Mouse (Mus musculus) CH12.LX (cell line): ENCODE measurements at regions not wholly inside any gene's neighbourhood (a gene's known extent, or its start where the extent isn't known, plus 50 kb on each side); places are given as distances from the start of the nearest gene placed in this dataset.

Experiments
- DNase-seq: peaks from one replicate; pipeline ENCODE4 v3.0.0-alpha.2; 2013; ENCODE audit errors: extremely low read depth
- H3K27ac ChIP-seq: 2 replicates; pipeline ENCODE4 v1.5.1; 2012; ENCODE audit warnings: low read depth, mild to moderate bottlenecking, control low read depth, moderate library complexity; ENCODE audit not compliant: insufficient read depth
- H3K27me3 ChIP-seq: replicated peaks from 2 replicates; pipeline ENCODE3; 2012; ENCODE audit warnings: inconsistent platforms
- H3K36me3 ChIP-seq, 2 experiments: replicated peaks in 1 of 2; 2 replicates each; pipeline versions ENCODE3 to v1.6.1; 2012; ENCODE audit warnings: inconsistent platforms in 1 of 2, low read length in 1 of 2, mild to moderate bottlenecking in 1 of 2, mixed read lengths in 1 of 2, moderate library complexity in 1 of 2; ENCODE audit not compliant: control insufficient read depth in 1 of 2, insufficient read depth in 1 of 2
- H3K4me1 ChIP-seq, 2 experiments: 2 replicates each; pipeline ENCODE4 v1.6.1; 2012; ENCODE audit warnings: inconsistent platforms in 1 of 2, moderate library complexity in 1 of 2; ENCODE audit not compliant: insufficient read depth in 2 of 2, control insufficient read depth in 1 of 2
- H3K4me2 ChIP-seq: 2 replicates; pipeline ENCODE4 v1.6.1; 2012; ENCODE audit warnings: low read depth, mild to moderate bottlenecking, control low read depth; ENCODE audit not compliant: poor library complexity, insufficient read depth, severe bottlenecking
- H3K4me3 ChIP-seq, 3 experiments: fragments of 150-350 bp in 1 of 3; sonication (generic) in 1 of 3; replicated peaks in 1 of 3; 2 replicates each; pipeline versions ENCODE3 to v1.5.1; 2011 to 2012; ENCODE audit warnings: low read depth in 2 of 3, low read length in 2 of 3, mild to moderate bottlenecking in 2 of 3, moderate library complexity in 2 of 3, control low read depth in 1 of 3, improper control_type of control experiment in 1 of 3, inconsistent platforms in 1 of 3, mixed read lengths in 1 of 3; ENCODE audit not compliant: poor library complexity in 1 of 3
- H3K79me2 ChIP-seq: replicated peaks from 2 replicates; pipeline ENCODE4 v1.6.1; 2012; ENCODE audit warnings: mild to moderate bottlenecking, moderate library complexity; ENCODE audit not compliant: control insufficient read depth, poor library complexity, insufficient read depth, severe bottlenecking; ENCODE audit errors: extremely low read depth
- H3K9ac ChIP-seq: 2 replicates; pipeline ENCODE4 v1.6.1; 2012; ENCODE audit warnings: low read depth, mild to moderate bottlenecking, control low read depth, moderate library complexity; ENCODE audit not compliant: insufficient read depth
- H3K9me3 ChIP-seq: replicated peaks from 2 replicates; pipeline ENCODE3; 2012; ENCODE audit warnings: low read length, inconsistent platforms, mixed read lengths
- CHD2 ChIP-seq: IDR thresholded peaks from 2 replicates; pipeline ENCODE4 v1.6.1; 2011; ENCODE audit warnings: low read length, improper control_type of control experiment
- ETS1 ChIP-seq: conservative IDR thresholded peaks from 2 replicates; pipeline ENCODE4 v1.6.1; 2012; ENCODE audit warnings: low read depth, mild to moderate bottlenecking, inconsistent platforms, low read length, improper control_type of control experiment, moderate library complexity
- JUN ChIP-seq: IDR thresholded peaks from 2 replicates; pipeline ENCODE4 v1.6.1; 2011; ENCODE audit warnings: low read depth, mild to moderate bottlenecking, low read length, improper control_type of control experiment, moderate library complexity; ENCODE audit not compliant: insufficient read depth
- KAT2A ChIP-seq: IDR thresholded peaks from 2 replicates; pipeline ENCODE4 v1.6.1; 2012; ENCODE audit warnings: low read length, improper control_type of control experiment, inconsistent platforms; ENCODE audit not compliant: insufficient replicate concordance
- MAFK ChIP-seq: IDR thresholded peaks from 2 replicates; pipeline ENCODE4 v1.6.1; 2011; ENCODE audit warnings: low read length, improper control_type of control experiment; ENCODE audit not compliant: insufficient replicate concordance
- MAX ChIP-seq: IDR thresholded peaks from 2 replicates; pipeline ENCODE4 v1.6.1; 2011; ENCODE audit warnings: low read length, improper control_type of control experiment
- MEF2A ChIP-seq: IDR thresholded peaks from 2 replicates; pipeline ENCODE4 v1.6.1; 2014; ENCODE audit warnings: low read depth, mild to moderate bottlenecking, inconsistent platforms, low read length, improper control_type of control experiment, borderline replicate concordance
- MYC ChIP-seq: IDR thresholded peaks from 2 replicates; pipeline ENCODE4 v1.6.1; 2011; ENCODE audit warnings: low read depth, mild to moderate bottlenecking, improper control_type of control experiment, low read length
- NELFE ChIP-seq: IDR thresholded peaks from 2 replicates; pipeline ENCODE4 v1.6.1; 2011; ENCODE audit warnings: low read depth, low read length, improper control_type of control experiment
- NRF1 ChIP-seq: IDR thresholded peaks from 2 replicates; pipeline ENCODE4 v1.6.1; 2014; ENCODE audit warnings: low read depth, mild to moderate bottlenecking, inconsistent platforms, low read length, improper control_type of control experiment, moderate library complexity
- PAX5 ChIP-seq: IDR thresholded peaks from 2 replicates; pipeline ENCODE4 v1.6.1; 2012; ENCODE audit warnings: low read length, inconsistent platforms, mixed read lengths
- RCOR1 ChIP-seq: conservative IDR thresholded peaks from 2 replicates; pipeline ENCODE4 v1.6.1; 2012; ENCODE audit warnings: low read depth, mild to moderate bottlenecking, inconsistent platforms, low read length, improper control_type of control experiment
- SIN3A ChIP-seq: IDR thresholded peaks from 2 replicates; pipeline ENCODE4 v1.6.1; 2012; ENCODE audit warnings: low read length, improper control_type of control experiment, inconsistent platforms
- TBP ChIP-seq: conservative IDR thresholded peaks from 2 replicates; pipeline ENCODE4 v1.6.1; 2011; ENCODE audit warnings: low read depth, low read length, improper control_type of control experiment
- USF1 ChIP-seq: IDR thresholded peaks from 2 replicates; pipeline ENCODE4 v1.6.1; 2014; ENCODE audit warnings: low read depth, mild to moderate bottlenecking, inconsistent platforms, low read length, improper control_type of control experiment
- USF2 ChIP-seq: conservative IDR thresholded peaks from 2 replicates; pipeline ENCODE4 v1.6.1; 2011; ENCODE audit warnings: low read depth, low read length, improper control_type of control experiment
- ZMIZ1 ChIP-seq: IDR thresholded peaks from 2 replicates; pipeline ENCODE4 v1.6.1; 2012; ENCODE audit warnings: low read depth, mild to moderate bottlenecking, inconsistent platforms, low read length, improper control_type of control experiment
- dilution Hi-C: fragments of 300-500 bp; cut with MboI; formaldehyde crosslinking; loops from 2 replicates; pipeline ENCODE4 v1.14.3; 2020; ENCODE audit warnings: low sequenced_read_pairs; ENCODE audit not compliant: extremely low pct_unique_long_range_greater_than_20kb, extremely low pct_ligation_motif_present
- in situ Hi-C: fragments of 300-500 bp; cut with MboI; formaldehyde crosslinking; loops from 3 replicates; pipeline ENCODE4 v1.14.3; 2019; ENCODE audit warnings: low sequenced_read_pairs, low pct_ligation_motif_present, low pct_unique_long_range_greater_than_20kb, mixed read lengths

- no peak overlapping the region for H3K4me3 ChIP-seq
- no peaks in the 10 kb centered on the region for H3K36me3 ChIP-seq
- TF ChIP-seq JUN (no peak), SIN3A (no peak), MAX (no peak), RCOR1 (no peak), NELFE (no peak), MYC (no peak), NRF1 (no peak)
- TF ChIP-seq, all 38 proteins: peak for 0
- no peak overlapping the region for H3K4me2 ChIP-seq
- H3K27me3 ChIP-seq = peaks cover 8% of the 10 kb centered on the region
- in situ Hi-C loops (no loop called here), dilution Hi-C loops (no loop called here)
- no peak for DNase-seq
- H3K4me1 ChIP-seq = peaks cover 4 to 33% of the 10 kb centered on the region in 2 experiments; a peak in 2 of 4 replicates
- H3K27ac ChIP-seq = no peak overlapping the region
- H3K79me2 ChIP-seq = no peaks in the 10 kb centered on the region
- no peak overlapping the region for H3K9ac ChIP-seq
- H3K9me3 ChIP-seq = no peaks in the 10 kb centered on the region
Observed at GRCm38 (mm10) chr9:122673777-122674176, 73.4 kb upstream of the Topaz1 start.

DNA sequence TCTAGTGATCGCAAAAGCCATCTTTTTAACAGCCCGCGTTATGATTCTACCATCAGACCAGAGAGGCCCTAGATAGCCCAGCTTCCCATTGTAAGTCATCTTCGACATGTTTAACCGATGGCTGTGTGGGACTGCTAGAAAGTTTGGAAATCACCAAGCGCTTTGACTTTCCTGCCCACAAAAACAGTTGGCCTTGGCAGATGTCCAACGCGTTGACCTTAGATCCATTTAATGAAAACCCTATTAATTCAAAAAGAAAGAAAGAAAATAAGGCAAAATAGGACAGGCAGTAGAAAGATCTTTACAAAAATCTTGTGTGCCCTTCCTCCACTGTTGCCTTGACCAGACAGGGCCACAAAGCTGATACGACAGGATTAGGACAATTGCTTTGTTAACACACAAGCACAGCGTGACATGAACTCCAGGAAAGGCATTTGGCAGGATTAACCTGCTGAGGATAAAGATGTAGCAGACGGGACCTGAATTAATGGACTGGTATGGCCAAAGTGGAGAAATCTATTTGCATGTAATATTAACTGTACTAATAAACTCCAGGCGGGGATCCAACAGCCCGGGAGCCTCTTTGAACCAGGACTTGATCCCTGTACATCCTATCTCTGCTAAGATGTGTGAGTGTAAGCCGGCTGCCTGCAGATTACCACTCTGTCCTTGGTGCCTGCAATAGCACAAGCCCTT, 69.0 kb upstream of the Topaz1 start:
- in situ Hi-C loops (loop anchor here (25.0 kb wide), 1 partner anchor 216 kb away; no protein-coding TSS in a partner anchor), dilution Hi-C loops (no loop called here)
- Histone ChIP-seq H3K4me1 (peaks cover 4 to 44% of the 10 kb centered on the region in 2 experiments; a peak in 2 of 4 replicates), H3K36me3 (no peaks in the 10 kb centered on the region), H3K9ac (no peak overlapping the region), H3K27ac (no peak overlapping the region), H3K4me2 (no peak overlapping the region), H3K27me3 (no peaks in the 10 kb centered on the region), H3K4me3 (no peak overlapping the region), H3K9me3 (no peaks in the 10 kb centered on the region), H3K79me2 (no peaks in the 10 kb centered on the region)
- TF ChIP-seq KAT2A (no peak), RCOR1 (no peak), USF2 (no peak), MEF2A (no peak), PAX5 (no peak), ETS1 (no peak), SIN3A (no peak), USF1 (no peak), NELFE (no peak), TBP (no peak), MYC (no peak), JUN (no peak), CHD2 (no peak), MAFK (no peak), ZMIZ1 (no peak)
- no peak for DNase-seq
